Mouse (Mus musculus): Measurements from ENCODE around the gene 0610012G03Rik. TPM values are rescaled to one million over a fixed set of nuclear protein-coding genes. Genes with fewer than 3 reads are reported as not detected.

Gene 0610012G03Rik
- polyA plus RNA-seq, 1 experiment from 2014 or later, result 93.2 TPM

DNA sequence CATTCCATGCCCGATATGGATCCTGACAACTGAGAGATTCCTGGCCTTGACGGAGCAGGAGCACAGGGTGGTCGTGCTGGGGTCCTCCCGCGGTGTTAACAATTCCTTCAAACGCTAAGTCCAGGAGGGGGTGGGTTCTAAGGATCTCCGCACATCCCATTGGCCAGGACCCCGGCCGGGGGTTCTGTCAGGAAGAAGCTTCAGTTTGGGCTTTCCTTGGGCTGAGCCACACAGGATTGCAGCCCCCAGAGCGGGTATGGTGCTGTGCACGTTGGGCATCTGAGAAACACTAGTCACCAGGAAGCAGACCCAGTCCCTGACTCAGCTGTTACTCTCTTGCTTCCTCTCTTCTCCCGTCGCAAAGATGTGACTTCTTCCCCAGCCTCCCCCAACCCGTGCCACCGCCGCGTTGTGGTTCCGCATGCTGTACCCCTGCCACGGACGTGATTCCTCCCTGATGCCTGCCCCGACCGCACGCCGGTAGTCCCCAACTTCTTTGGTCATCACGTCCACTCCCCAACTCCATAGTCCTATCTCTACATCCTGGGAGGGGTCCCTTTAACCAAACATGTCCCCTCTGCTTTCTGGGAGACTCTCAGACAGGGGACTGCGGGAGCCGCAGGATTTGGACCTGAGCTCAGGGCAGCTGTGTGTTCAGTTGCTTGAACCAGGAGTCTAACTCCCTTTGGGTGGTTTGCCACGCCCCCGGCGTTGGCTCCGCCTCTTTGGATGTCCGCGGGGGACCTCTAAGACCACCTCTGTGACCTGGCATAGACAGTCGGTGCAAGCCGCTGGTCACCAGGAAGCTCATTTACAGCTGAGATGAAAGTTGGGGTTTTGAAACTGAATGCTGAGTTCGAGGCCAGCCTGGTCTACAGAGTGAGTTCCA, 13.0 kb downstream of the 0610012G03Rik start:
- Histone ChIP-seq H3K27ac (ENCODE audit: low read depth, low read length) (no peak overlapping the region), H3K4me2 (peak overlapping the region; percentile 81), H3K9me3 (ENCODE audit: control insufficient read depth, low read length) (no peaks in the 10 kb centered on the region), H3K4me1 (ENCODE audit: control insufficient read depth, insufficient read depth, low read length) (peaks cover 17% of the 10 kb centered on the region), H3K27me3 (ENCODE audit: control insufficient read depth, insufficient read depth, low read length) (peaks cover 25% of the 10 kb centered on the region), H3K9ac (ENCODE audit: low read length) (peak overlapping the region; percentile 42), H3K4me3 (ENCODE audit: low read depth, low read length) (peak overlapping the region; percentile 29), H3K36me3 (ENCODE audit: control insufficient read depth, insufficient read depth, low read length) (no peaks in the 10 kb centered on the region)
- ATAC-seq (ENCODE audit: low FRiP score) (no peak), DNase-seq (ENCODE audit: low spot score, missing footprints) (peak; percentile 90)
- WGBS, result 5% methylated on average over 36 of the region's 36 CpGs

DNA sequence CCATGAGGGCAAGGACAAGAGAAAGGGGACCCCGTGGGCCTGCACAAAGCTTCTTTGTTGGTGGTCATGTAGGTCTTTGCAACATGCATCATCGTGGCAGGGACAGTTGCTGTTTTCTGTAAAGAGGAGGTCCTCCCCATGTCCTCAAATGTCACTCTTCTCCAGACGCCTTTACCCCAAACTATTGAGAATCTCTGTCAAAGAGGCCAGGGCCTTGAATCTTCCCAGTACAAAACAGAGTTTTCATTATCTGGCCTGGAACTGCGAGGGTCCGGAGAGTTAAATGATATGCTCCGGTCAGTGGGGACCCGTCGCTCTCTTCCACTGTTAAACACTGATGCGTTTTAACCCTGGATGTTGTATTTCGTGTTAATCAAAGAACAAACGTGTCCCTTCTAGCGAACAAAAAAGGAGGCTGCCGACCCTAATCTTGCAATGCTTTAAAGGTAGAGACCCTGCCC, 13.7 kb downstream of the 0610012G03Rik start:
- peaks cover 25% of the 10 kb centered on the region for H3K27me3 ChIP-seq (ENCODE audit: control insufficient read depth, insufficient read depth, low read length)
- DNase-seq (ENCODE audit: low spot score, missing footprints), result peak; percentile 95
- peak overlapping the region; percentile 29; the same call in 1 of the 2 replicates for H3K4me3 ChIP-seq (ENCODE audit: low read depth, low read length)
- ATAC-seq (ENCODE audit: low FRiP score), result no peak
- H3K9me3 ChIP-seq (ENCODE audit: control insufficient read depth, low read length), result no peaks in the 10 kb centered on the region
- no peaks in the 10 kb centered on the region for H3K36me3 ChIP-seq (ENCODE audit: control insufficient read depth, insufficient read depth, low read length)
- 15% methylated on average over 13 of the region's 13 CpGs for WGBS
- peaks cover 17% of the 10 kb centered on the region for H3K4me1 ChIP-seq (ENCODE audit: control insufficient read depth, insufficient read depth, low read length)
- H3K4me2 ChIP-seq, result peak overlapping the region; percentile 81
- no peak overlapping the region for H3K27ac ChIP-seq (ENCODE audit: low read depth, low read length)
- peak overlapping the region; percentile 12; the same call in 1 of the 2 replicates for H3K9ac ChIP-seq (ENCODE audit: low read length)

DNA sequence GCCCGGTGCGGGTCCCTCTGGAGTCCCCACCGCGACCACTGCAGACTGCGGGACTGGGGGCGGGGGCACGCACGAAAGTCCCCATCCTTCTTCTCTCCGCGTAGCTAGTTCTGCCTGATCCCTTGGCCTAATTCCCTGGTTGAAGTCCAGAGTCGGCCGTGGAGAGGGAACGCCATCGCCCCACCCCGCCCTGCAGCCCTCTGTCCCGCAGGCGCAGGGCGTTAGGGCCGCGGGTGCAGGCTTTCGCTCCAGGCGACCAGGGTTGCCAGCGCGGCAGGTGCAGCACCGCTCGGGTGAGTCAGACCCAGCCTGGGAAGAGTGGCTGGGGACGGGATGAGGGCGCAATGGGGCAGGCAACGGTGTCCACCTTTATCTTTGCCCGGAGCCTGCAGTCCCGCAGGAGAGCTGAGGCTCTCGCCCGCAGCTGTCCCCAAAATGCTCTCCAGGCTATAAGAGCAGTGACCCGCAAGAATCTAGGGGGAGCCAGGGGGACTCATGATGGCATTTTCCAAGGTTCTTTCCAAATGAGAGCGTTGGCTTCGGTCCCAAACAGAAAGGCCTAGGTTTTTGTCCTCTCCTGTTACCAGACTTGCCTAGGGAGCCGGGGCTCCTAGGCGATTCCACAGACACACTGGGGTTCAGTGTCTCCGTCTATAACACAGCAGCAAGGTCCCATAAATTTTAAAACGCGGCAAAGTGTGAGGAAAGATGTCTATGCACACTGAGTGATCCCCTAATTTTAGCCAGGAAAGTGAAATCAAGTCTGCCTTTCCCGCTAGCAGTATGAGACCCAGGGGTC, 14.3 kb downstream of the 0610012G03Rik start, which contains the start of gene Pigz:
Gene Pigz, plus strand, starts transcription at position 101 of the 799 bp plus-strand sequence.
- DNase-seq (ENCODE audit: low spot score, missing footprints), result peak; percentile 93
- H3K4me3 ChIP-seq (ENCODE audit: low read depth, low read length), result peak within 1 kb of the TSS; percentile 37
- peak within 1 kb of the TSS; percentile 81 for H3K4me2 ChIP-seq
- ATAC-seq (ENCODE audit: low FRiP score), result 0 out of 2 replicates have a peak, but pooled peaks have one; percentile 15
- H3K27ac ChIP-seq (ENCODE audit: low read depth, low read length), result peak within 1 kb of the TSS; percentile 88
- 6% methylated on average over 42 of the region's 42 CpGs for WGBS
- H3K36me3 ChIP-seq (ENCODE audit: control insufficient read depth, insufficient read depth, low read length), result no peaks in the 10 kb centered on the region
- no peaks in the 10 kb centered on the region for H3K9me3 ChIP-seq (ENCODE audit: control insufficient read depth, low read length)
- peak within 1 kb of the TSS; percentile 70 for H3K9ac ChIP-seq (ENCODE audit: low read length)
- H3K27me3 ChIP-seq (ENCODE audit: control insufficient read depth, insufficient read depth, low read length), result peaks cover 25% of the 10 kb centered on the region
- H3K4me1 ChIP-seq (ENCODE audit: control insufficient read depth, insufficient read depth, low read length), result peaks cover 17% of the 10 kb centered on the region

DNA sequence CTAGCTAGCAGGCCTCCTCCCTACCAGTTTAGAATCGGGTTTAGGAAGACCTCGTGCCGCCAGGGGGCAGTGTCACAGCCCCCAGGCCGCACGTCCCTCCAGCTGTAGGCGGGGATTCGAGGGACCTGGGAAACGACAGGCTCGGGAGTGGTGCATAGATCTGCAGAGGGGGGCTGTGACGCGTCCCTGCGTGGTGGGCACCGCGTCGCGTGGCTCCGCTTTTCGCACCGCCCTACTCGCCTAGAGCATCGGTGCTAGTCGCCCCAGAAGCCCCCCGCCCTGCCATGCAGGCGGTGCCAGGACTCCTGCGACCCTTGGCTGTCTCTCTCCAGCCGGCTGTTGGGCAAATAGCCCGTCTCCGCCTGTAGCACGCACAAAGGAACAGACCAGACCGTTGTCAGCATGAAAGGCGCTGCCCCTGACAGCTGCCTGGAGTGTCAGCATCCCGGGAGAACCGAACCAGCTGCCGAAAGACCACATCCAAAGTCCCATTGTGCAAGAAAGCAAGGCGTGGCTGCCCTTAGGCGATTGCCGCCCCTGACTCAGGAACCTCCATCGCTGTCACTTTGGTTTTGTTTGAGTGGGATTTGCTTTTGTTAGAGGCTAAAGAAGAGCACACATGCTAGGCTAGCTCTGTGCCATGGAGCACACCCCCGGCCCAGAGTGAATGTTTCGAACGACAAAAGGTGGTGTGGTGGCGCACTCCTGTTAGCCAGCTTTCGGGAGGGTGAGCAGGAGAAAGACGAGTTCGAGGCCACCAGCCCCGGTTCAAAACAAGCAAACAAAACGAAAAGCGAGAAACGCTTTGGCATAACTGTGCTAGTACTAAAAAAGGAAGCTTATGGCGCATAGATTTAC, 15.2 kb downstream of the 0610012G03Rik start:
- peak overlapping the region; percentile 88 for H3K27ac ChIP-seq (ENCODE audit: low read depth, low read length)
- peak overlapping the region; percentile 81 for H3K4me2 ChIP-seq
- DNase-seq (ENCODE audit: low spot score, missing footprints), result peak; percentile 100
- H3K4me3 ChIP-seq (ENCODE audit: low read depth, low read length), result peak overlapping the region; percentile 37
- H3K27me3 ChIP-seq (ENCODE audit: control insufficient read depth, insufficient read depth, low read length), result peaks cover 25% of the 10 kb centered on the region
- peaks cover 17% of the 10 kb centered on the region for H3K4me1 ChIP-seq (ENCODE audit: control insufficient read depth, insufficient read depth, low read length)
- H3K9me3 ChIP-seq (ENCODE audit: control insufficient read depth, low read length), result no peaks in the 10 kb centered on the region
- H3K36me3 ChIP-seq (ENCODE audit: control insufficient read depth, insufficient read depth, low read length), result no peaks in the 10 kb centered on the region
- under 1% methylated on average over 46 of the region's 50 CpGs for WGBS
- peak; percentile 93 for ATAC-seq (ENCODE audit: low FRiP score)
- peak overlapping the region; percentile 70 for H3K9ac ChIP-seq (ENCODE audit: low read length)

DNA sequence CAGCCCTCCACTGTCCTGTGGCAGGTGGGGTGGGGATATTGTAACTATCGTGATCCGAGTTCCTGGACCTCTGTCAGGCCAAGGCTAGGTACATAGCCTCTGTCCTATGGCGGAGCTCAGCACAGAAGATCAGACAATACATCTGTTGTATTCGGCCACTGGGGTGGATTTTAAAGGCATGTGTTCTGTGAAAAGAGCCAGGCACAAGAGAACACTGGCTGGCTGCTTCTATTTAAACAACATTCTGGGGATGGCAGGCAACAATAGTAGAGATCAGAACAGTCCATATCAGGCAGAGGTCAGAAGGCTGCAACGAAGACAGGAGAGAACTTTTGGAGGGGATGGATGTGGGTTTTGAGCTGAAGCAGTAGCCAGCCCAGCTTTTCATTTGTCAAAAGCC, 16.0 kb downstream of the 0610012G03Rik start:
- Histone ChIP-seq H3K27me3 (ENCODE audit: control insufficient read depth, insufficient read depth, low read length) (peaks cover 25% of the 10 kb centered on the region), H3K36me3 (ENCODE audit: control insufficient read depth, insufficient read depth, low read length) (no peaks in the 10 kb centered on the region), H3K9ac (ENCODE audit: low read length) (peak overlapping the region; percentile 20; the same call in 1 of the 2 replicates), H3K9me3 (ENCODE audit: control insufficient read depth, low read length) (no peaks in the 10 kb centered on the region), H3K4me1 (ENCODE audit: control insufficient read depth, insufficient read depth, low read length) (peaks cover 17% of the 10 kb centered on the region), H3K4me2 (no peak overlapping the region), H3K27ac (ENCODE audit: low read depth, low read length) (no peak overlapping the region), H3K4me3 (ENCODE audit: low read depth, low read length) (no peak overlapping the region)
- DNase-seq (ENCODE audit: low spot score, missing footprints), result peak; percentile 80
- 42% methylated on average over 5 of the region's 5 CpGs for WGBS
- 0 out of 2 replicates have a peak, but pooled peaks have one; percentile 3 for ATAC-seq (ENCODE audit: low FRiP score)

DNA sequence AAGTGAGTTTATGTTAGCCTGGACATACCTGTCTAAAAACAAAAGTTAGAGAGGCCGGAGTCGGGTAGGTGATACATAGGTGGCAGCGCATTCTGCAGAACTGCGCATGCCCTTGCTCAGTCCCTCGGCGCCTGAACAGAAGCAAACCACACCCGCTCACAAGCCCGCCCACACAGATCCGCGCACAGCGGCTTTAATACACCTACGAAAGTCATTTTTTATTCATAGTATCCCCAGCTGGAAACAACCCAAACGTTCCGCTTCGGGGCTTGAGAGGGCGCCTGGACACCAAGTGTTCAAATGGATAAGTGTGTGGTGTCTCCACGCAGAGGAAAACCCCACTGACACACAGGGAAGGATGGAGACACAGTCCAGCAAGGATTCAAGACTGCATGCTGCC, 17.0 kb downstream of the 0610012G03Rik start:
- Histone ChIP-seq H3K27ac (ENCODE audit: low read depth, low read length) (no peak overlapping the region), H3K9ac (ENCODE audit: low read length) (no peak overlapping the region), H3K4me3 (ENCODE audit: low read depth, low read length) (no peak overlapping the region), H3K36me3 (ENCODE audit: control insufficient read depth, insufficient read depth, low read length) (no peaks in the 10 kb centered on the region), H3K4me1 (ENCODE audit: control insufficient read depth, insufficient read depth, low read length) (peaks cover 17% of the 10 kb centered on the region), H3K27me3 (ENCODE audit: control insufficient read depth, insufficient read depth, low read length) (peaks cover 25% of the 10 kb centered on the region), H3K9me3 (ENCODE audit: control insufficient read depth, low read length) (no peaks in the 10 kb centered on the region), H3K4me2 (no peak overlapping the region)
- ATAC-seq (ENCODE audit: low FRiP score) (no peak), DNase-seq (ENCODE audit: low spot score, missing footprints) (peak; percentile 79)
- 55% methylated on average over 17 of the region's 17 CpGs for WGBS

DNA sequence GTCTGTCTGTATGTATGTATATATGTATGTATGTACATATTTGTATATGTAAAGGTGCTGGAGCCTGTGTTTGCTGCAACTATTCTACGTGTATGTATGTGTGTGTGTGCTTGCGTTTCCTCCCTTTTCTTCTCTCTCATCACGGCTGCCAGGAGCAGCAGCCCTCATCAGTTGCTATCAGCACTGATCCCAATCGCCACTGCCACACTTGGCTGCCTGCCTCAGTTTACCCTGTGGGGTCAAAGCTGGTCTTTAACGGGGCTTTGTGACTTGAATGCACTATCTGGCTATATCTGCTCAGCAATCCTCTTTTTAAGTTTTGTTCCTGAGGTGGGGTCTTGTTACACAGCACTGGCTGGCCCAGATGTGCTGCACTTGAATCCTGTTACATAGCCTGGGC, 20.9 kb downstream of the 0610012G03Rik start:
- ATAC-seq (ENCODE audit: low FRiP score) (no peak), DNase-seq (ENCODE audit: low spot score, missing footprints) (no peak)
- Histone ChIP-seq H3K36me3 (ENCODE audit: control insufficient read depth, insufficient read depth, low read length) (no peaks in the 10 kb centered on the region), H3K4me1 (ENCODE audit: control insufficient read depth, insufficient read depth, low read length) (no peaks in the 10 kb centered on the region; the same call in none of the 2 replicates), H3K9ac (ENCODE audit: low read length) (no peak overlapping the region), H3K27ac (ENCODE audit: low read depth, low read length) (no peak overlapping the region), H3K4me2 (no peak overlapping the region), H3K9me3 (ENCODE audit: control insufficient read depth, low read length) (no peaks in the 10 kb centered on the region), H3K27me3 (ENCODE audit: control insufficient read depth, insufficient read depth, low read length) (no peaks in the 10 kb centered on the region), H3K4me3 (ENCODE audit: low read depth, low read length) (no peak overlapping the region)
- 88% methylated on average over 5 of the region's 5 CpGs for WGBS

DNA sequence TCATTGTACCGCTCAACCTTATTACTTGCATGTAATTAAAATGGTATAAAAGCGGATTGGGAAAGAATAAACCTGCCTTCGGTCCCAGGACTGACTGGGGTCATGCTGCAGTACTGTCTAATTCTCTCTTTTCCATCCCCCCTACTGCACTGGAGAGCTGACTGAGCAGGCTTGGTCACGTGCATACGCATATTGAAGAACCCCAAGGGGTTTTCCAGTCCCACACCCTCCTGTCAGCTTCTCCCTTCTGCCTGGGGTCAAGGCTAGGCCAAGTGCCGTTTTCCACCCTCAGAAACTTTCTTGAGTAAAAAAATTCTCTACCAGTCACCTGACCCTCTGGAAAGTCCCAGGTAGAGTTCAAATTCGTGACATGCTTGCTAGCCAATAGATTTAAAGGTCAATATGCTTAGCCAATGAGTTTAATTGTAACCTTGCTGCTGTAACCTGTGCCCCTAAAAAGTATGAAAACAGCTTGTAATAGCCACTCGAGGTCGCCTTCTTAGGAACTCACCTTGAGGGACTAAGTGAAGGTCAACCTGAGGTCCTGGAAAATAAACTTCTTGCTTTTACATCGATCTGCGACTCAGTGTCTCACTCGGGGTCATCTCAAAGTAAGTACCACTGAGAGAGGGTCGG, 21.6 kb downstream of the 0610012G03Rik start:
- Histone ChIP-seq H3K9ac (ENCODE audit: low read length) (no peak overlapping the region), H3K4me2 (no peak overlapping the region), H3K27me3 (ENCODE audit: control insufficient read depth, insufficient read depth, low read length) (no peaks in the 10 kb centered on the region), H3K4me1 (ENCODE audit: control insufficient read depth, insufficient read depth, low read length) (no peaks in the 10 kb centered on the region; the same call in 1 of the 2 replicates), H3K9me3 (ENCODE audit: control insufficient read depth, low read length) (no peaks in the 10 kb centered on the region), H3K27ac (ENCODE audit: low read depth, low read length) (no peak overlapping the region), H3K36me3 (ENCODE audit: control insufficient read depth, insufficient read depth, low read length) (no peaks in the 10 kb centered on the region), H3K4me3 (ENCODE audit: low read depth, low read length) (no peak overlapping the region)
- ATAC-seq (ENCODE audit: low FRiP score) (no peak), DNase-seq (ENCODE audit: low spot score, missing footprints) (peak; percentile 62)
- WGBS, result 86% methylated on average over 13 of the region's 13 CpGs
